Mouse (Mus musculus) small intestine, adult 2 months (tissue): ENCODE results near the gene Mtmr1. TPM values are rescaled to one million over a fixed set of nuclear protein-coding genes. Genes with fewer than 3 reads are reported as not detected.

Experiments
- H3K27ac ChIP-seq: fragments of 200-500 bp; 2 replicates; pipeline ENCODE4 v1.5.1; 2012; ENCODE audit warnings: low read depth, low read length, control low read depth, inconsistent platforms; ENCODE audit not compliant: insufficient read depth
- H3K27me3 ChIP-seq: fragments of 200-500 bp; 2 replicates; pipeline ENCODE4 v1.6.1; 2012; ENCODE audit warnings: mild to moderate bottlenecking, moderate library complexity, low read length, inconsistent platforms; ENCODE audit not compliant: control insufficient read depth, insufficient read depth
- H3K36me3 ChIP-seq: fragments of 200-500 bp; 2 replicates; pipeline ENCODE4 v1.6.1; 2012; ENCODE audit warnings: mild to moderate bottlenecking, low read length, control low read depth, inconsistent platforms; ENCODE audit not compliant: control insufficient read depth, insufficient read depth
- H3K4me1 ChIP-seq: fragments of 200-500 bp; 2 replicates; pipeline ENCODE4 v1.6.1; 2012; ENCODE audit warnings: low read length, inconsistent platforms, mixed read lengths; ENCODE audit not compliant: control insufficient read depth, insufficient read depth, insufficient read length
- H3K4me3 ChIP-seq: fragments of 200-500 bp; 2 replicates; pipeline ENCODE4 v1.5.1; 2012; ENCODE audit warnings: low read depth, mild to moderate bottlenecking, control low read depth, inconsistent platforms, low read length, moderate library complexity
- CTCF ChIP-seq: fragments of 200-500 bp; IDR thresholded peaks from 2 replicates; pipeline ENCODE4 v1.5.1; 2012; ENCODE audit warnings: low read depth, mild to moderate bottlenecking, control low read depth, inconsistent platforms, low read length, moderate library complexity, mixed read lengths; ENCODE audit not compliant: insufficient replicate concordance, insufficient read length; ENCODE audit errors: extremely low read depth
- POLR2A ChIP-seq: fragments of 200-500 bp; IDR thresholded peaks from 2 replicates; pipeline ENCODE4 v1.6.1; 2012; ENCODE audit warnings: low read depth, mild to moderate bottlenecking, control low read depth, inconsistent platforms, low read length, moderate library complexity
- WGBS: fragments of 180-500 bp; shearing (Covaris S2); methylation state at CpG from one replicate; pipeline ENCODE4 v1.1.7; 2018; 5-methylcytosine and 5-hydroxymethylcytosine counted together
- polyA plus RNA-seq: library from polyadenylated mRNA; depleted of rRNA; stranded (reverse); fragments of >200 nt; gene quantifications from 2 replicates; pipeline ENCODE4 v1.2.3, GENCODE M21; 2012; rRNA removed

Gene Mtmr1
- polyA plus RNA-seq, 1 experiment: 4.6 TPM

DNA sequence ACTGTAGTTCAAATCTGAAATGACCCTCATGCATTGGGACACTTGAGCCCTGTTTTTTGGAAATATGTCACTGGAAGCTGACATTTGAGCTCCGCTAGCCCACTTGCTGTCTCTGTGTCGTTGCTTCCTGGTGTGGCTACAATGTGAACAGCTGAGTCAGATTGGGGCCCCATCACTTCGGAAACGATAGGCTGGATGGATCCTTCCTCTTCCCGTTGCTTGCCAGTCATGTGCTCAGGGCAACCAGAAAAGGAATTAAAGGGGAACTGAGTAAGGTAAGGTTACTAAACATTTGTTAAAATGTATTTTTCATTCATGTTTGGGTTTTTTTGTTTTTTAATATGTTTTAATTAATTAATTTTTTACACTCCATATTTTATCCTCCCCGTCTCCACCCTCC is 74.9 kb downstream of the Mtmr1 start:
- no peaks in the 10 kb centered on the region for H3K27me3 ChIP-seq
- no peak overlapping the region for H3K4me3 ChIP-seq
- no peaks in the 10 kb centered on the region for H3K4me1 ChIP-seq
- WGBS: 88% methylated on average over 6 of the region's 6 CpGs
- TF ChIP-seq CTCF (no peak), POLR2A (no peak)
- H3K36me3 ChIP-seq: no peaks in the 10 kb centered on the region; the same call in 1 of the 2 replicates
- no peak overlapping the region for H3K27ac ChIP-seq

DNA sequence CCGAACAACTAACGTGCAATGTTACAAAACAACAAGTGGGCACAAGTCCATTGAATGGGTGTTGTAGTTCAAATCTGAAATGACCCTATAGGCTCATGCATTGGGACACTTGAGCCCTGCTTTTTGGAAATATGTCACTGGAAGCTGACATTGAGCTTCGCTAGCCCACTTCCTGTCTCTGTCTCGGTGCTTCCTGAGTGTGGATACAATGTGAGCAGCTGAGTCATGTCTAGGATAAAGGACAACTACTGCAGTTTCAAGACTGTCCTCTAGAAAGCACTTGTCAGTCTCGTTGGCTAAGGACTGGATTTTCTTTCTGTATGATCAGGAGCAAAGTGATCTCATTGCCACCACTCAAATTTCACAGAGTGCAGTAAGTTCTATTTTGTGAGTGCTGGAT is 78.4 kb downstream of the Mtmr1 start:
- TF ChIP-seq CTCF: no peak
- TF ChIP-seq POLR2A: no peak

DNA sequence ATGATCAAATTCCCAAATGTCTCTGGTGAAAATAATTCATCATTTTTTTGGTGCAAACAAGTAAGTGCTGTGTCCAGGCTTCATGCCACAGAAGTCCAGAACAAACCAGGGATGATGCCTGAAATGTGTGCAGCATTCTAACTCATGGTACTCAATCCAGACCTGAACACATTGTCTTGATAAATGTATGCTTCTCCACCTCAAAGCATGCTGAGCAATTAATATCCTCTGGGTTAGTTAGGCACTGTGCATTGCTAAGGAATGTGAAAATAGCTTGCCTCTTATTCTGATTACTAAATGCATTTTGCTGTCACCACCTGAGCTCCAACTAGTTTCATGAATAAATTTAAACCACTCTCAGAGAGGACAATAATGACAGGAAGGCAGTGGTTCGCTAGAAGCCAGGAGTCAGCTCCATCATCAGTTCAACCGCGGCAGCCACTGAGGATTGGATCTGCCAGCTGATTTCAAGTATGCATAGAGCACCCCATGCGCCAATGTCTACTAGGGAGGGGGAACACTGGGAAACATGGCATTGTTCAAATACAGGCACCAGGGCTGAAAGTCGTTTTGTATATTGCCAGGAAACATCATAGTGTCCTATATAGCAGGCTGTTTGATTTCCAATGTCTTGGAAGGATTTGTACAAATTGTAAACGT is 91.6 kb downstream of the Mtmr1 start:
- 79% methylated on average over 6 of the region's 6 CpGs for WGBS

More for the DNA sequence above, 78.4 kb downstream of the Mtmr1 start:
- Histone ChIP-seq H3K4me3 (no peak overlapping the region), H3K27ac (no peak overlapping the region), H3K4me1 (no peaks in the 10 kb centered on the region), H3K36me3 (no peaks in the 10 kb centered on the region), H3K27me3 (no peaks in the 10 kb centered on the region)
- WGBS: 83% methylated on average over 5 of the region's 5 CpGs

DNA sequence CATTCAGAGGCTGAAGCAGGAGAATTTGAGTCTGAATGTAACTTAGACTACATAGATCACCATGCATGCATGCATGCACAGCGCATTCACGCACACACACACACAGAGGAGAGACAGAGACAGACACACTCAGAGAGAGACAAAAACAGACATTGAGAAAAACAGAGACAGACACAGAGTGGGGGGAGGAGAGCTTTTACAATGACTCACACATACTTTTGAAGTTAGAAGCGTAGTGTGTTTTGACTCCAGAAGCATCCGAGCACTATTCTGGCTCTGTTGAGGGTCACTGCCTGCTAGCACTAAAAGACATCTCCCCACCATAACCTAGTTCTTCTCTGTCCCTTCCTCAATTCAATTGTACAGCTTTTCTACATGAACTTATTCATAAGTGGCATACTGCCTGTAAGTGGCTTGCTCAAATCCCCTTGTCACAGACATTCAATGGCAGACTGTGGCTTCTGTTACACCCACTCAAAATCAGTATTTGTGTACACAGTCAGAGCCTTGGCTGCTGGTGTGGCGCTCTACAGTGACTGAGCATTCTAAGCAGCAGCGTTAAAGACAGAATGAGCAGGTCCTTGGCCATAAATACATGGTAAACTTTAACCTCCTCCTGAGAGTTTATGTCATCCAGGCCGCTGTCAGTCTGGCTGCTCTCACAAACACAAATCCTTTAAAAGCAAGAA is 99.7 kb downstream of the Mtmr1 start:
- TF ChIP-seq CTCF (no peak), POLR2A (no peak)
- no peak overlapping the region for H3K4me3 ChIP-seq
- 63% methylated on average over 7 of the region's 7 CpGs for WGBS
- H3K27me3 ChIP-seq: no peaks in the 10 kb centered on the region
- no peaks in the 10 kb centered on the region for H3K36me3 ChIP-seq
- H3K4me1 ChIP-seq: no peaks in the 10 kb centered on the region
- H3K27ac ChIP-seq: no peak overlapping the region

More for the DNA sequence above, 91.6 kb downstream of the Mtmr1 start:
- H3K4me1 ChIP-seq: no peaks in the 10 kb centered on the region
- H3K27ac ChIP-seq: no peak overlapping the region
- H3K27me3 ChIP-seq: no peaks in the 10 kb centered on the region
- no peaks in the 10 kb centered on the region for H3K36me3 ChIP-seq
- TF ChIP-seq CTCF: no peak
- TF ChIP-seq POLR2A: no peak
- H3K4me3 ChIP-seq: no peak overlapping the region

DNA sequence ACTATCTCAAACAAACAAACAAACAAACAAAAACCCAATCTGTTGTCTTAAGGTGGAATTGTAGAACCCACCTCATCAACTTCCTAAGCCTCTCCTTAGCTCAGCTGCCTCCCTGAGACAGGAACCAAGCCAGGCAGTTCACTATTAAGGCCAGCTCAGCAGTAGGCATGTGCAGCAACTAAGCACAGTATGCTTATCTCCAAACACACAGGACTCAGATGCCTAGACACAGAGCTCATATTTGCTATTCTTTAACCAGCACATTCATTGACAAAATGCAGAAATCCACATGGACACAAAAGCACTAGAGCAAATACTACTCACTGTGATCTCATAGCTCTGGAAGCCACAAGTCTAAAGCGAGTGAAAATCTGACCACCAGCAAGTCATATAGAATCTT is 100.9 kb downstream of the Mtmr1 start:
- H3K4me1 ChIP-seq: no peaks in the 10 kb centered on the region
- H3K36me3 ChIP-seq: no peaks in the 10 kb centered on the region
- H3K4me3 ChIP-seq: no peak overlapping the region
- no peak for TF ChIP-seq CTCF
- no peak for TF ChIP-seq POLR2A
- 96% methylated on average over 1 of the region's 1 CpGs for WGBS
- no peak overlapping the region for H3K27ac ChIP-seq
- H3K27me3 ChIP-seq: no peaks in the 10 kb centered on the region

DNA sequence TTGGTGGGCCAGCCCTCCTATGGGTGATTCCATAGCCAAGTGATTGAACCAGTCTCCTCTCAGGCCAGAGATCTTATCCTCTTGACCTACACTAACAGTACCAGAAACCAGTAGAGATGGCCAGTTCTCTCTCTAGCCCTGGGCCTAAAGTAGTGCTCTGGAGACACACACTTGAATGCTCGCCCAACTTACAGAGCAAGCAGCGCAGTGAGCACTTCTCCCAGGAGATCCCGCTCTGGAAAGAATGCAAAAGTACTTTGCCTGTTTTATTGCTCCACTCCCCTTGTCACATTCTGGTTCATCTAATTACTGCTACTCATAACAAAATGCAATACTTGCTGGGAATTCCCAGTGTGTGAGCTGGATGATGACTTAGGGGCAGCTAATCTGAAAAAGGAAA is 102.9 kb downstream of the Mtmr1 start:
- no peaks in the 10 kb centered on the region for H3K36me3 ChIP-seq
- no peaks in the 10 kb centered on the region for H3K27me3 ChIP-seq
- no peak overlapping the region for H3K4me3 ChIP-seq
- TF ChIP-seq POLR2A (no peak), CTCF (no peak)
- no peak overlapping the region for H3K27ac ChIP-seq
- WGBS: 84% methylated on average over 3 of the region's 3 CpGs
- no peaks in the 10 kb centered on the region for H3K4me1 ChIP-seq

Other genes starting within 250 kb of the Mtmr1 start
- 0.83 and 2.6 TPM in 2 replicates for gene Mtm1, start 154.0 kb upstream of the Mtmr1 start, polyA plus RNA-seq
- 1.8 and 2.0 TPM in 2 replicates for gene Cd99l2, start 128.1 kb downstream of the Mtmr1 start, polyA plus RNA-seq
- 2.8 and 24.0 TPM in 2 replicates for gene Hmgb3, start 191.2 kb downstream of the Mtmr1 start, polyA plus RNA-seq